Mouse (Mus musculus) heart, embryonic 14.5 days (tissue): ENCODE measurements around the gene Errfi1. TPM values are rescaled to one million over a fixed set of nuclear protein-coding genes. Genes with fewer than 3 reads are reported as not detected.

ENCODE experiments used
- ATAC-seq: fragments of 200-750 bp; cut with Nextera tagmentation; 2 replicates; pipeline ENCODE4 v1.8.0; 2017; ENCODE audit warnings: low read depth, moderate TSS enrichment; ENCODE audit not compliant: insufficient number of reproducible peaks, insufficient read depth, low FRiP score
- H3K27ac ChIP-seq, 2 experiments: fragments of 200-500 bp in 1 of 2; fragments of 300-500 bp in 1 of 2; sonication (generic) in 1 of 2; replicated peaks in 1 of 2; 2 replicates each; pipeline ENCODE4 v1.5.1; 2012 to 2014; ENCODE audit warnings: low read depth in 2 of 2, low read length in 2 of 2, control low read depth in 1 of 2, mild to moderate bottlenecking in 1 of 2, mixed read lengths in 1 of 2; ENCODE audit not compliant: control insufficient read depth in 1 of 2, insufficient read depth in 1 of 2
- H3K27me3 ChIP-seq: fragments of 300-500 bp; sonication (generic); 2 replicates; pipeline ENCODE4 v1.6.1; 2014; ENCODE audit warnings: mild to moderate bottlenecking, low read length, control low read depth; ENCODE audit not compliant: control insufficient read depth, insufficient read depth
- H3K36me3 ChIP-seq: fragments of 300-500 bp; sonication (generic); 2 replicates; pipeline ENCODE4 v1.6.1; 2014; ENCODE audit warnings: mild to moderate bottlenecking, control low read depth, low read length, mixed read lengths; ENCODE audit not compliant: control insufficient read depth, insufficient read depth
- H3K4me1 ChIP-seq, 2 experiments: fragments of 200-500 bp in 1 of 2; fragments of 300-500 bp in 1 of 2; sonication (generic) in 1 of 2; 2 replicates each; pipeline ENCODE4 v1.6.1; 2012 to 2014; ENCODE audit warnings: low read length in 2 of 2, control low read depth in 1 of 2, mixed read lengths in 1 of 2; ENCODE audit not compliant: control insufficient read depth in 2 of 2, insufficient read depth in 2 of 2
- H3K4me2 ChIP-seq: fragments of 300-500 bp; sonication (generic); 2 replicates; pipeline ENCODE4 v1.6.1; 2014; ENCODE audit warnings: mild to moderate bottlenecking, low read length
- H3K4me3 ChIP-seq, 2 experiments: fragments of 200-500 bp in 1 of 2; fragments of 300-500 bp in 1 of 2; sonication (generic) in 1 of 2; 2 replicates each; pipeline ENCODE4 v1.5.1; 2012 to 2014; ENCODE audit warnings: low read length in 2 of 2, mild to moderate bottlenecking in 2 of 2, control low read depth in 1 of 2, low read depth in 1 of 2, moderate library complexity in 1 of 2; ENCODE audit not compliant: control insufficient read depth in 1 of 2, insufficient read depth in 1 of 2
- H3K9ac ChIP-seq: fragments of 300-500 bp; sonication (generic); 2 replicates; pipeline ENCODE4 v1.6.1; 2014; ENCODE audit warnings: mild to moderate bottlenecking, low read length
- H3K9me3 ChIP-seq: fragments of 300-500 bp; sonication (generic); 2 replicates; pipeline ENCODE4 v1.6.1; 2016; ENCODE audit warnings: low read length, control low read depth; ENCODE audit not compliant: control insufficient read depth
- WGBS: fragments of 180-500 bp; shearing (Covaris S2); extraction: QIAGEN DNeasy Blood & Tissue Kit; methylation state at CpG from one replicate; pipeline ENCODE4 v1.1.7; 2014; 5-methylcytosine and 5-hydroxymethylcytosine counted together
- polyA plus RNA-seq: library from polyadenylated mRNA; unstranded; fragments of >200 nt; fragmentation: Nextera tagmentation; extraction: Ambion mirVana; gene quantifications from 2 replicates; pipeline ENCODE4 v1.2.1, GENCODE M21; 2014

Gene Errfi1
- polyA plus RNA-seq, 1 experiment from 2014 or later = 9.4 TPM

DNA sequence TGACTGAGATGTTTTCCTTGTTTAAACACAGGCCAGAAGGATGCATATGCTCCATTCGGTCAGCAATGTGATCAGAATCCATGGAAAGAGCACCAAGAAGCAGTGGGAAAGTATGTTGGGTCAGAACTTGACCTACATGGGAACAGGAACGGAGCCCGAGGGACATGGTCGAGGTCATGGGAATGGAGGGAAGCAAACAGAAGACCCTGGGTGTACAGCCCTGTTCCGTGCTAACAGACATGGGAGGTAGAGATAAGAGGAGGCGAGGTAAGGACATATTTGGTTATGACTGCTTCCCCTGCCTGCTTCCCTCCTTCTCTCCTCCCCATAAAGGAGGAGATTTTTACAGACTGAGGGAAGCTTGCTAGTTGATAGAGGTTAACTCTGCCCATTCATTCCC, 21.8 kb upstream of the Errfi1 start:
- no peak for ATAC-seq
- Histone ChIP-seq H3K27ac (no peak overlapping the region), H3K27me3 (no peaks in the 10 kb centered on the region), H3K9ac (no peak overlapping the region), H3K4me1 (peaks cover 6 to 9% of the 10 kb centered on the region in 2 experiments; a peak in 2 of 4 replicates), H3K9me3 (no peaks in the 10 kb centered on the region), H3K4me3 (no peak overlapping the region), H3K4me2 (no peak overlapping the region), H3K36me3 (no peaks in the 10 kb centered on the region)
- 48% methylated on average over 6 of the region's 6 CpGs for WGBS

DNA sequence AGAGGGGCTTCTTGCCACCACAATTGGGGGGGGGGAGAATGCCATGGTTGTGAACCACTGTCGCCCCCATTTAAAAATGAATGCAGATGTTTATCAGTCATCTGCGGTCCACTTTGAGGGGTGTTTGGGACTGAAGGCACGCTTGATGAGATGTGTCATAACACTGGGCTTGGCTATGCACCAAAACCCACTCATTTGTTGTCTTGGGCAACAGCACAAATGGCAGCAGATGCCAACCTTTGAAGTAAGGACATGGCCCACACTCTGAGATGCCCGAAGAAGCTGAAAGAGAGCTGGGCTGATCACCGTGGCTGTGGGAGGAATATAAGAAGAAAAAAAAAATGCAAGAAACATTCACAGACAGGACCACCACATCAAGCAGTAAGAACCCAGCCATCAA, 18.6 kb upstream of the Errfi1 start:
- Histone ChIP-seq H3K9me3 (no peaks in the 10 kb centered on the region), H3K4me2 (no peak overlapping the region), H3K27me3 (no peaks in the 10 kb centered on the region), H3K9ac (no peak overlapping the region), H3K27ac (no peak overlapping the region), H3K4me3 (no peak overlapping the region), H3K36me3 (no peaks in the 10 kb centered on the region), H3K4me1 (peaks cover 6 to 9% of the 10 kb centered on the region in 2 experiments; a peak in 2 of 4 replicates)
- WGBS = 92% methylated on average over 5 of the region's 5 CpGs
- no peak for ATAC-seq

DNA sequence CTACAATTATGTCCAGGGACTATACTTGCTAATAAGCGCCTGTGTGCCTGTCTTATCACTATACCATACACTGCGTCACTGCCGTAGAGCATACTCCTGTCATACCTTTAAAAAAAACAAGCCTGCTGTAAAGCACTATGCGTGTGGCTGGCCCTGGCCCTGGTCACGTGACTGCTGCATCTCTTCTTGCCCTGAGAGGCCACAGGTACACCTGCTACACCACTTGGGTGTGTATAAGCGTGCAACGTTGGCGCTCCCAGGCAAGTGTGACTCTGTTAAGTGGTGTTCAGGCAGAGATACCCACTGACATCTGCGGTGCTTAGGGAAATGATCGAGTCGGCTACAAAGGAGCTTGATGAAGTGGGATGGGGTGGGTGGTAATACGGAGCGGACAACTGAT, 17.5 kb upstream of the Errfi1 start:
- Histone ChIP-seq H3K4me3 (no peak overlapping the region), H3K9ac (no peak overlapping the region), H3K9me3 (no peaks in the 10 kb centered on the region), H3K4me1 (peaks cover 6 to 9% of the 10 kb centered on the region in 2 experiments; a peak in 2 of 4 replicates), H3K27me3 (no peaks in the 10 kb centered on the region), H3K4me2 (no peak overlapping the region), H3K36me3 (no peaks in the 10 kb centered on the region), H3K27ac (no peak overlapping the region)
- 80% methylated on average over 13 of the region's 13 CpGs for WGBS
- no peak for ATAC-seq

- ATAC-seq = no peak
- WGBS = 85% methylated on average over 12 of the region's 12 CpGs
- Histone ChIP-seq H3K4me1 (peaks cover 4 to 5% of the 10 kb centered on the region in 2 experiments; a peak in 2 of 4 replicates), H3K27me3 (no peaks in the 10 kb centered on the region), H3K27ac (no peak overlapping the region), H3K36me3 (no peaks in the 10 kb centered on the region), H3K4me3 (no peak overlapping the region), H3K9ac (no peak overlapping the region), H3K9me3 (no peaks in the 10 kb centered on the region), H3K4me2 (no peak overlapping the region)
Measured at GRCm38 (mm10) chr4:150836961-150837360, 16.8 kb upstream of the Errfi1 start.

DNA sequence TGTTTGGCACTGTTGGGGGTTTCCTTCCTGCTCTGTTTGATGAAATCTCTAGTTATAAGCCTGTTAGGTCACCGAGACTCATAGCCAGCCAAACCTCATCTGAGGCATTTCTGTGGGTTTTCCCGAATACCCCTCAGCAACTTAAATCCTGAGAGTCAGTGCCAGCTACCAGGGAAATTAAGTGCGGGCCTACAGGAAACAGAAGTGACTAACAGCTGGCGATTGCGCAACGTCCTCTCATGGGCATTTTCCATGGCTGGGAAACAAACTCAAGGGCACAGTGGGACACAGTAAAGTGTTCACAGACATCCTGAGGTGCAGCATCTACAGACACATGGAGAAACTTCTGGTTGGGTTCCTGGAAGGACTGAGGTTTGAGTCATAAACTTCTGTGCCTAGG, 16.3 kb upstream of the Errfi1 start:
- H3K4me2 ChIP-seq = no peak overlapping the region
- no peak overlapping the region for H3K9ac ChIP-seq
- WGBS = 73% methylated on average over 6 of the region's 6 CpGs
- no peaks in the 10 kb centered on the region for H3K4me1 ChIP-seq
- no peaks in the 10 kb centered on the region for H3K27me3 ChIP-seq
- no peaks in the 10 kb centered on the region for H3K9me3 ChIP-seq
- no peaks in the 10 kb centered on the region for H3K36me3 ChIP-seq
- H3K4me3 ChIP-seq = no peak overlapping the region
- H3K27ac ChIP-seq = no peak overlapping the region
- ATAC-seq = no peak

DNA sequence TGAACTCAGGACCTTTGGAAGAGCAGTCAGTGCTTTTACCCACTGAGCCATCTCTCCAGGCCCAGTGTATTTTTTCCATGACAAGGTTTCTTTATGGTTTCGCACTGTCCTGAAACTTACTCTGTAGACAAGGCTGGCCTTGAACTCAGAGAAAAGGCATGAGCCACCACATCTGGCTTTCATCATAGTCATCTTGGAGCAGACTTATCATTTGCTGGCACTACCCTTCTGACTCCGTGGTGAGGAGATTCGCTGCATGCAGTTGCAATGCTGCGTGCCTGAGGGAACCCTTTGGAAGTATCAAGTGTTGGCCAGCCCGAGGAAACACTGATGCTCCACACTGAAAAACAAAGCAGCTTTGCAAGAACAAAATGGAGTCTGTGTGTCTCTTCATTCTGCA, 11.7 kb upstream of the Errfi1 start:
- Histone ChIP-seq H3K9ac (no peak overlapping the region), H3K4me3 (no peak overlapping the region), H3K36me3 (no peaks in the 10 kb centered on the region), H3K9me3 (no peaks in the 10 kb centered on the region), H3K4me2 (no peak overlapping the region), H3K4me1 (peaks cover 0 to 5% of the 10 kb centered on the region in 2 experiments; a peak in 1 of 4 replicates), H3K27me3 (no peaks in the 10 kb centered on the region), H3K27ac (no peak overlapping the region)
- 70% methylated on average over 5 of the region's 5 CpGs for WGBS
- ATAC-seq = no peak

DNA sequence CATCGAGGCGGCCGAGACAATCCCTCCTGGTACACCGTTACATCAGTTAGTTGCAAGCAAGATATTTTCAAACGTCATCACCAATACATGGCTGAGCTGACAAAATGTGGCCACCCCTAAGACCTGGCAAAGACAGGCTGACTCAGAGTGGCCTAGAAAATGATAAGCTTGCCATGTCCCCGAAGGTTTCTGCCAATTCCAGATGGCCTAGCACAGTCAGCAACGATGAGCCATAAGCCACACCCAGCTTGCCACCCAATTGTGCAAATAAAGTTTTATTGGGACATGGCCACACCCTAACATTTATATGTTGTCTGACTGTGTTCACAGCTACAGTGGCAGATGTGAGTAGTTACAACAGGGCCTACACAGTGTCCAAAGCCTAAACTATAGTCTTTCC, 10.5 kb upstream of the Errfi1 start:
- peaks cover 0 to 5% of the 10 kb centered on the region in 2 experiments; a peak in 1 of 4 replicates for H3K4me1 ChIP-seq
- 74% methylated on average over 7 of the region's 7 CpGs for WGBS
- no peak for ATAC-seq
- H3K27ac ChIP-seq = no peak overlapping the region
- H3K4me3 ChIP-seq = no peak overlapping the region
- no peaks in the 10 kb centered on the region for H3K36me3 ChIP-seq
- H3K9ac ChIP-seq = no peak overlapping the region
- H3K4me2 ChIP-seq = no peak overlapping the region
- no peaks in the 10 kb centered on the region for H3K27me3 ChIP-seq
- H3K9me3 ChIP-seq = no peaks in the 10 kb centered on the region

GRCm38 (mm10) chr4:150846316-150846715, 7.4 kb upstream of the Errfi1 start:
- WGBS = 88% methylated on average over 8 of the region's 8 CpGs
- H3K4me3 ChIP-seq = no peak overlapping the region

More at GRCm38 (mm10) chr4:150846316-150846715, 7.4 kb upstream of the Errfi1 start:
- H3K9me3 ChIP-seq = no peaks in the 10 kb centered on the region
- H3K4me2 ChIP-seq = no peak overlapping the region
- ATAC-seq = no peak
- H3K9ac ChIP-seq = no peak overlapping the region
- H3K36me3 ChIP-seq = no peaks in the 10 kb centered on the region
- H3K27ac ChIP-seq = no peak overlapping the region
- H3K4me1 ChIP-seq = peaks cover 0 to 5% of the 10 kb centered on the region in 2 experiments; a peak in 1 of 4 replicates
- H3K27me3 ChIP-seq = no peaks in the 10 kb centered on the region
